Mouse (Mus musculus) brain, embryonic 14.5 days (tissue): Measurements from ENCODE around the gene Olfr648.

Experiments
- CTCF ChIP-seq: fragments of 200-500 bp; IDR thresholded peaks from 2 replicates; pipeline ENCODE4 v1.5.1; 2012; ENCODE audit warnings: inconsistent platforms, mild to moderate bottlenecking, moderate library complexity, borderline replicate concordance; ENCODE audit not compliant: insufficient read depth, insufficient read length; ENCODE audit errors: extremely low read depth
- POLR2A ChIP-seq: fragments of 200-500 bp; IDR thresholded peaks from 2 replicates; pipeline ENCODE4 v1.6.1; 2012; ENCODE audit warnings: mild to moderate bottlenecking, inconsistent platforms, borderline replicate concordance; ENCODE audit not compliant: poor library complexity, insufficient read depth, insufficient read length, severe bottlenecking; ENCODE audit errors: extremely low read depth

DNA sequence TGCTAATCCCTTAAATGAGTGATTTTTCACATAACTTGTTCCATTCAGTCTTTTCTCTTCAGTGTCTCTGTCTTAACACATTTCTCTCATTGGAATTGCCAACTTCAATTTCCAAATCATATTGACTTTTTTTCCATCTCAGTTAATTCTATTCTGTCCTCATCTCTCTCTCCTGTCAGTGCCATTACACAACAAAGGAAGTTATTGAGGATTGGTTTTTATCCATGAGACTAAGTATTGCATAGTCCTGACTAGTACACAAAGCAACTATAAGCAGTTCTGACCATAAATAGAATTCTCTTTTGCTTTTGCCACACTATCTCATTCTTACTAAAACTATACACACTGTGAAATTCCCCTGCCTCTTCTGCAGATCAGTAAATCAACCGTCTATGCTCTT is 4.1 kb downstream of the Olfr648 start:
- TF ChIP-seq POLR2A (no peak), CTCF (no peak)
